Mouse (Mus musculus) heart, postnatal 0 days (tissue): ENCODE measurements around the gene F7. TPM values are rescaled to one million over a fixed set of nuclear protein-coding genes. Genes with fewer than 3 reads are reported as not detected.

Source experiments
- ATAC-seq: fragments of 200-750 bp; cut with Nextera tagmentation; 2 replicates; pipeline ENCODE4 v1.8.0; 2017; ENCODE audit warnings: low read depth, moderate number of reproducible peaks, moderate library complexity; ENCODE audit not compliant: insufficient read depth
- DNase-seq: peaks from one replicate; pipeline ENCODE4 v3.0.0-alpha.2; 2016; ENCODE audit warnings: low spot score
- H3K27ac ChIP-seq: fragments of 300-500 bp; sonication (generic); 2 replicates; pipeline ENCODE4 v1.5.1; 2014; ENCODE audit warnings: low read depth, mild to moderate bottlenecking
- H3K27me3 ChIP-seq: fragments of 300-500 bp; sonication (generic); 2 replicates; pipeline ENCODE4 v1.6.1; 2014; ENCODE audit warnings: low read length, mixed read lengths; ENCODE audit not compliant: control insufficient read depth, insufficient read depth
- H3K36me3 ChIP-seq: fragments of 300-500 bp; sonication (generic); replicated peaks from 2 replicates; pipeline ENCODE4 v1.6.1; 2014; ENCODE audit warnings: low read length, mixed read lengths; ENCODE audit not compliant: control insufficient read depth, insufficient read depth
- H3K4me1 ChIP-seq: fragments of 300-500 bp; sonication (generic); 2 replicates; pipeline ENCODE4 v1.6.1; 2014; ENCODE audit warnings: antibody characterized with exemption; ENCODE audit not compliant: control insufficient read depth, insufficient read depth
- H3K4me2 ChIP-seq: fragments of 300-500 bp; sonication (generic); 2 replicates; pipeline ENCODE4 v1.6.1; 2014; ENCODE audit warnings: low read depth, mild to moderate bottlenecking, low read length, moderate library complexity
- H3K4me3 ChIP-seq: fragments of 300-500 bp; sonication (generic); 2 replicates; pipeline ENCODE4 v1.5.1; 2014; ENCODE audit warnings: low read depth, low read length
- H3K9ac ChIP-seq: fragments of 300-500 bp; sonication (generic); replicated peaks from 2 replicates; pipeline ENCODE4 v1.6.1; 2014; ENCODE audit warnings: low read depth, low read length, mixed read lengths
- H3K9me3 ChIP-seq: fragments of 300-500 bp; sonication (generic); replicated peaks from 2 replicates; pipeline ENCODE4 v1.6.1; 2016; ENCODE audit warnings: low read length; ENCODE audit not compliant: control insufficient read depth
- CTCF ChIP-seq: IDR thresholded peaks from 2 replicates; pipeline ENCODE4 v1.5.1; 2016; ENCODE audit warnings: antibody characterized with exemption, control low read depth, low read depth
- EP300 ChIP-seq: IDR thresholded peaks from 2 replicates; pipeline ENCODE4 v1.6.1; 2016; ENCODE audit warnings: antibody characterized with exemption, low read depth
- whole genome bisulfite sequencing: fragments of 180-500 bp; shearing (Covaris S2); extraction: QIAGEN DNeasy Blood & Tissue Kit; methylation state at CpG from one replicate; pipeline ENCODE4 v1.1.7; 2014; 5-methylcytosine and 5-hydroxymethylcytosine counted together
- polyA plus RNA-seq: library from polyadenylated mRNA; unstranded; fragments of >200 nt; fragmentation: Nextera tagmentation; extraction: Ambion mirVana; gene quantifications from 2 replicates; pipeline ENCODE4 v1.2.1, GENCODE M21; 2015
- total RNA-seq: library from RNA; depleted of rRNA; stranded (reverse); fragments of >200 nt; gene quantifications from 2 replicates; pipeline ENCODE4 v1.2.3, GENCODE M21; 2014; ENCODE audit warnings: low replicate concordance

F7 gene
- total and polyA plus RNA-seq, 2 experiments from 2014 or later: not detected

DNA sequence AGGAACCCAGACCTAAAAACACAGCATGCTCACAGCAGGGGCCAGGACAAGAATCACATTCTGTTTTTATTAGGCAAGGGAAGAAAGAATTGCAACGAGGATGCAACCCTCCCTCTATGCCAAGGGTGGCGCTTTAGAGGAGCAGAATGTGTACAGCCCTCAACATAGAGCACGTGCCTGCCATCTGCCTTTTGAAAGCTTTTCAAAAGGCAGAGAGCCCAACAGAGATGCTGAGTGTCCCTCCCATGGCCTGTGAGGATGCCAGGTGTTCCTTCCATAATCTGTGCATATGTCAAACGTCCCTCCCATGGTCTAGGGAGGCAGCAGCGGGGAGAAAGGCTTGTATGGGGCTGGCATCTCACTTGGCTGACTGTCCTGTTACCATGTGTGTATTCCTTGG lies 21.8 kb downstream of the F7 start:
- Histone ChIP-seq H3K9me3 (peaks cover 4% of the 10 kb centered on the region; the same call in 1 of the 2 replicates), H3K4me3 (no peak overlapping the region), H3K27me3 (no peaks in the 10 kb centered on the region), H3K27ac (no peak overlapping the region), H3K4me1 (no peaks in the 10 kb centered on the region), H3K9ac (no peak overlapping the region), H3K4me2 (no peak overlapping the region), H3K36me3 (no peaks in the 10 kb centered on the region)
- no peak for DNase-seq
- ATAC-seq: no peak
- 54% methylated on average over 5 of the region's 5 CpGs for WGBS
- TF ChIP-seq CTCF (no peak), EP300 (no peak)

DNA sequence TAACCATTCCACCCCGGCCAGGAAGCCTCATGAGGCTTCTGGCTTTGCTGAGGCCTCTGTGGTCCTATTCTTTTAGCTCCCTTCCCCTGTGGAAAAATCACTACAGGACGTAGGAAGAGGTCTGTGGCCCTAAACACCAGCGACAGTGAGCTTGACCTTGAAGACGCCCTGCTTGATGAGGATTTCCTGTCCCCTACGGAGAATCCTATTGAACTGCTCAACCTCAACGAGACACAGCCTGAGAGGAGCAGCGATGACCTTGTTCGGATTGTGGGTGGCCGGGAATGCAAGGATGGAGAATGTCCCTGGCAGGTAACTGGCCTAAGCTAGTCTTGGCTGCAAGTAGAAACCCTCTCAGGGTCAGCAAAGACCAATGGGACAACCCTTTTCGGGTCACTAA lies 24.7 kb downstream of the F7 start:
- H3K4me3 ChIP-seq: no peak overlapping the region
- H3K9me3 ChIP-seq: peaks cover 4% of the 10 kb centered on the region; the same call in 1 of the 2 replicates
- no peaks in the 10 kb centered on the region for H3K4me1 ChIP-seq
- TF ChIP-seq EP300: no peak
- no peak for TF ChIP-seq CTCF
- no peak overlapping the region for H3K9ac ChIP-seq
- H3K27ac ChIP-seq: no peak overlapping the region
- 74% methylated on average over 10 of the region's 10 CpGs for WGBS
- no peak for ATAC-seq
- no peaks in the 10 kb centered on the region for H3K27me3 ChIP-seq
- no peak for DNase-seq
- no peaks in the 10 kb centered on the region for H3K36me3 ChIP-seq
- H3K4me2 ChIP-seq: no peak overlapping the region

DNA sequence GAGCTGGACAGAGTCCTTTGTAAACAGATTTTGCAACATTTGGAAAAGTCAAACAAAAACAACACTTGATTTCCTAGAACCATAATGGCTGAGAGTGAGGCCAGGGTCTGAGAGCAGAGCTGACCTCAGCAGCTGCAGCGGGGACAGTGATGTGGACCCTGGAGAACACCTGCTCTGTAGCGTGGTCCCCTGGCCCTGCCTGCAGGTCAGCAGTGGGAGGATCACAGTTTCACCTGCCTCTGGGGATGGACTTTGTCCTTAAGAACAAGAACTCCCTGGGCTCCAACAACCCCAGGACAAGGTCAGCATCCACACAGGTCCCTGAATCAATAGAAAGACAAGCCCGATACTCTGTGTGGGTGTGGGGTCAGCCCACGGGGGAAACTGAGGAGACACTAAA lies 31.5 kb downstream of the F7 start:
- Histone ChIP-seq H3K4me3 (no peak overlapping the region), H3K9ac (no peak overlapping the region), H3K27me3 (no peaks in the 10 kb centered on the region), H3K27ac (no peak overlapping the region), H3K4me1 (no peaks in the 10 kb centered on the region), H3K4me2 (no peak overlapping the region), H3K9me3 (no peaks in the 10 kb centered on the region), H3K36me3 (no peaks in the 10 kb centered on the region)
- ATAC-seq: no peak
- no peak for TF ChIP-seq CTCF
- no peak for TF ChIP-seq EP300
- WGBS: 81% methylated on average over 4 of the region's 4 CpGs
- no peak for DNase-seq

DNA sequence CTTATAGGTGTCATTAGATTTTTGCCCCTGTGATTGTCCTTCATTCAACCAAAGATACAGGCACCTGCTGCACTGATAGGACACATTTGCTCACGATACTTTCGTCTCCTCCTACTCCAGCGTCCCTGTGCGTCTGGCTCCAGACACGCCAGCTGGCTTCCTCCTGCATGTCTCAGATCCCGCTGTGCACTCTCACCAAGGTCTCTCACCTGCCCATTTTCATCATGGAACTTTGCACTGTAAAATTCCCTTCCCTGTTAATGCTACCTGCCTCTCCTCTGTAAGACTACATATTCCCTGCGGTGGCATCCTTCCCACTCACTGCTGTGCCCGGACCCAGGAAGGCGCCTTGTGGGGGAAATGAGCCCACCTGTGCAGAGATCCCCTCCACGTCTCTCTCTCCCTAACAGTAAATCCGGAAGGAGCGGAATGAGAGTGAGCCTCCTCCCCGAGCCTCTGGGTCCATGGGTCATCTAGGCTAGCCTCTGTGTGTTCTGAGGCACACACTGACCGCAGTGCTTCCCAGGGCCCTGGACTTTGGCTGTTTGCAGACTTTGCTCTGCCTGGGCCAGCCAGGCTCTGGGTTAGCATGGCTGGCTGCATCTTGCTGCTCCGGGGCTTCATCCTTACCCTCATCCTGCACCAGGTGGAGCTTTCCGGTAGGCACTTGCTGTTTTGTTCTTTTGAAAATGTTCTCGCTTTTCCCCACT lies 34.8 kb downstream of the F7 start, which contains the start of gene Proz:
Gene Proz (plus strand): TSS at position 474 of the 710 bp plus-strand sequence.
- Histone ChIP-seq H3K9me3 (no peaks in the 10 kb centered on the region), H3K36me3 (no peaks in the 10 kb centered on the region), H3K4me3 (no peak within 1 kb of the TSS), H3K4me2 (no peak within 1 kb of the TSS), H3K9ac (no peak within 1 kb of the TSS), H3K27me3 (no peaks in the 10 kb centered on the region), H3K27ac (no peak within 1 kb of the TSS), H3K4me1 (no peaks in the 10 kb centered on the region)
- DNase-seq (no peak), ATAC-seq (no peak)
- WGBS: 67% methylated on average over 17 of the region's 17 CpGs
- TF ChIP-seq EP300: no peak
- TF ChIP-seq CTCF: no peak

DNA sequence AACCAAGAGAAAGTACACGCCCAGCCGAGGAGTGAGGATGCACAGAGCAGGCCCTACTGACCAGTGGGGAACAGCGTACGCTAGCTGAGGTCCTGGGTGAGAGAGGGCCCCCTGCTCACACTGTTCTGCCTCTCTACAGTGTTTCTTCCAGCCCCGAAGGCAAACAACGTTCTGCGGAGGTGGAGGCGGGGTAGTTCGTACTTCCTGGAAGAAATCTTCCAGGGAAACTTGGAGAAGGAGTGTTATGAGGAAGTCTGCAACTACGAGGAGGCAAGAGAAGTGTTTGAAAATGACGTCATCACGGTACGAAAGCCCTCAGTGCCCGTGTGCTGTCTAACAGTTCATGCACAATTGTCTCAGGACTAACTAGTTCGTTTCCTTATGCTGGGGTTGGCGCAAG lies 37.3 kb downstream of the F7 start:
- ATAC-seq (no peak), DNase-seq (no peak)
- Histone ChIP-seq H3K4me1 (no peaks in the 10 kb centered on the region), H3K4me3 (no peak overlapping the region), H3K27me3 (no peaks in the 10 kb centered on the region), H3K36me3 (no peaks in the 10 kb centered on the region), H3K27ac (no peak overlapping the region), H3K4me2 (no peak overlapping the region), H3K9me3 (no peaks in the 10 kb centered on the region), H3K9ac (no peak overlapping the region)
- WGBS: 70% methylated on average over 16 of the region's 16 CpGs
- no peak for TF ChIP-seq CTCF
- no peak for TF ChIP-seq EP300

DNA sequence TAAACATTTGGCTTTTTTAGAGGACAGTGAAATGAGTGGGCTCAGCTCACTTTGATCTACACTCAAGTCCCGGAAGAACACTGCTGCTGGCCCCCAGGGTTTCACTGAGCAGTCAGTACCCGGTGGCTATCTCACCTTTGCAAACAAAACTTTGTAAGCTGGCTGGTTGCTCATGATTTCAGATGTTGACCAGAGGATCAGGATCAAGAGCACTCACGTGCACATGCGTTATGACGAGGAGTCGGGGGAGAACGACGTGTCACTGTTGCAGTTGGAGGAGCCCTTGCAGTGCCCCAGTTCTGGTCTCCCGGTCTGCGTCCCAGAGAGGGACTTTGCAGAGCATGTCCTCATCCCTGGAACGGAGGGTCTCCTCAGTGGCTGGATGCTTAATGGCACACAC lies 47.4 kb downstream of the F7 start:
- WGBS: 87% methylated on average over 11 of the region's 11 CpGs
- no peak overlapping the region for H3K9ac ChIP-seq
- H3K4me2 ChIP-seq: no peak overlapping the region
- no peaks in the 10 kb centered on the region for H3K9me3 ChIP-seq
- H3K4me3 ChIP-seq: no peak overlapping the region
- DNase-seq: no peak
- no peak for ATAC-seq
- TF ChIP-seq CTCF (no peak), EP300 (no peak)
- H3K4me1 ChIP-seq: no peaks in the 10 kb centered on the region
- peaks cover 39% of the 10 kb centered on the region for H3K36me3 ChIP-seq
- H3K27ac ChIP-seq: no peak overlapping the region
- no peaks in the 10 kb centered on the region for H3K27me3 ChIP-seq
